Mouse (Mus musculus): ENCODE results near the gene Gbf1. TPM values are rescaled to one million over a fixed set of nuclear protein-coding genes. Genes with fewer than 3 reads are reported as not detected.
A peak's percentile ranks its signal among the peaks of the same experiment; 100 is the strongest.

Gene Gbf1
- polyA plus RNA-seq, 1 experiment from 2014 or later = 65.1 TPM

GRCm38 (mm10) chr19:46326756-46327305 lies 174.5 kb downstream of the Gbf1 start, which contains the start of gene Psd:
Gene Psd (minus strand): TSS chr19:46327156.
- H3K9ac ChIP-seq (replicated peaks; ENCODE audit: low read depth, low read length) = peak within 1 kb of the TSS; percentile 73
- peaks cover 9% of the 10 kb centered on the region for H3K36me3 ChIP-seq (ENCODE audit: control insufficient read depth, insufficient read depth)
- H3K4me3 ChIP-seq (replicated peaks; ENCODE audit: low read length) = peak within 1 kb of the TSS; percentile 77
- under 1% methylated on average over 35 of the region's 35 CpGs for WGBS
- H3K4me2 ChIP-seq (ENCODE audit: low read length) = peak within 1 kb of the TSS; percentile 99
- H3K9me3 ChIP-seq (ENCODE audit: control insufficient read depth, low read length) = no peaks in the 10 kb centered on the region
- H3K27me3 ChIP-seq (replicated peaks; ENCODE audit: control insufficient read depth, insufficient read depth, low read length) = no peaks in the 10 kb centered on the region
- peaks cover 67% of the 10 kb centered on the region for H3K4me1 ChIP-seq (replicated peaks; ENCODE audit: control insufficient read depth, insufficient read depth, low read length)
- ATAC-seq = no peak
- peak within 1 kb of the TSS; percentile 98 for H3K27ac ChIP-seq (ENCODE audit: low read length)

- no peak for ATAC-seq
- Histone ChIP-seq H3K27ac (ENCODE audit: low read length) (peak overlapping the region; percentile 98), H3K4me2 (ENCODE audit: low read length) (peak overlapping the region; percentile 99), H3K4me1 (replicated peaks; ENCODE audit: control insufficient read depth, insufficient read depth, low read length) (peaks cover 59% of the 10 kb centered on the region), H3K9me3 (ENCODE audit: control insufficient read depth, low read length) (no peaks in the 10 kb centered on the region), H3K36me3 (ENCODE audit: control insufficient read depth, insufficient read depth) (peaks cover 9% of the 10 kb centered on the region), H3K4me3 (replicated peaks; ENCODE audit: low read length) (peak overlapping the region; percentile 77), H3K27me3 (replicated peaks; ENCODE audit: control insufficient read depth, insufficient read depth, low read length) (no peaks in the 10 kb centered on the region), H3K9ac (replicated peaks; ENCODE audit: low read depth, low read length) (peak overlapping the region; percentile 70)
- 29% methylated on average over 14 of the region's 14 CpGs for whole genome bisulfite sequencing
Observed at GRCm38 (mm10) chr19:46327531-46328064, 175.3 kb downstream of the Gbf1 start.

DNA sequence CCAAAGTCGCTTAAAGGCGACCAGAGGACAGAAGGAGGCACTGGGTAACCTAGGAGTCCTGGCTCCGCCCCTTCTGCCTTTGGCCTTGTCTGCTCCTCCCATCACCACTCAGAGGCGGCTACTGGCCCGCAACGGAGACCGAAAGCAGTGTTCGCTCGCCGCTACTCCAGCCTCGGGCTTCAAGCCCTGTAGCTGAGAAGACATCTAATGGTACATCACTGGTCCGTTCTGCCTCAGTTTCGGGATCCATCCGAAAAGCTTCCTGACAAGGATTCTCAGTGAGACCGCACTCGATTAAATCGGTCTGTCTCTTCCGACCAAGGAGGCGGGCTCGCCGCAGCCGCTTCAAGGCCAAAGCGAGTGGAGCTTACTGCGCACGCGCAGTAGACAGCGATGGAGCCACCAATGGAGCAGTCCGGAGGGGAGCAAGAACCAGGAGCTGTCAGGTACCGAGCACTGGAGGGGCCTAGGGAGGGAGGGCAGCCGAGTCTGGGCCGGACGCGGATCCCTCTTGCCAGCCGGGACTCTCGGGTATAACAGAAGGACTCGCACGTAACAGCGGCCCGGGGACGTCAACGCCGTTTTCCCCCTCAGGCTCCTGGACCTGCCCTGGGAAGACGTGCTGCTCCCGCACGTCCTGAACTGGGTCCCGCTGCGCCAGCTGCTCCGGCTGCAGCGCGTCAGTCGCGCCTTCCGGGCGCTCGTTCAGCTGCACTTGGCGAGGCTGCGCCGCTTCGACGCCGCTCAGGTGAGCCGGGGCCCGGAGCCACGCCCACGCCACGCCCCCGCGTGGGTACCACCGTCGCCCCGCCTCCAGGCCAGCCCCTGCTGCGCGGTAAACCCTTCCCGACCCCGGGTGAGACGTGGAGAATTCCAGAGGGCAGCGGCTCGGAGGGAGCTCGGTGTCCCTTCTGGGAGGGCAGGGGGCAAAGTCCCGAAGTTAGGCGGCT lies 176.0 kb downstream of the Gbf1 start, which contains the start of gene Fbxl15:
Gene Fbxl15 (plus strand): TSS at position 104 of the 950 bp plus-strand sequence.
- Histone ChIP-seq H3K27me3 (replicated peaks; ENCODE audit: control insufficient read depth, insufficient read depth, low read length) (no peaks in the 10 kb centered on the region), H3K4me1 (replicated peaks; ENCODE audit: control insufficient read depth, insufficient read depth, low read length) (peaks cover 51% of the 10 kb centered on the region), H3K9me3 (ENCODE audit: control insufficient read depth, low read length) (no peaks in the 10 kb centered on the region), H3K9ac (replicated peaks; ENCODE audit: low read depth, low read length) (peak within 1 kb of the TSS; percentile 73), H3K36me3 (ENCODE audit: control insufficient read depth, insufficient read depth) (peaks cover 9% of the 10 kb centered on the region), H3K4me2 (ENCODE audit: low read length) (peak within 1 kb of the TSS; percentile 99), H3K4me3 (replicated peaks; ENCODE audit: low read length) (peak within 1 kb of the TSS; percentile 77), H3K27ac (ENCODE audit: low read length) (peak within 1 kb of the TSS; percentile 98)
- ATAC-seq = peak; percentile 90
- under 1% methylated on average over 80 of the region's 81 CpGs for WGBS

DNA sequence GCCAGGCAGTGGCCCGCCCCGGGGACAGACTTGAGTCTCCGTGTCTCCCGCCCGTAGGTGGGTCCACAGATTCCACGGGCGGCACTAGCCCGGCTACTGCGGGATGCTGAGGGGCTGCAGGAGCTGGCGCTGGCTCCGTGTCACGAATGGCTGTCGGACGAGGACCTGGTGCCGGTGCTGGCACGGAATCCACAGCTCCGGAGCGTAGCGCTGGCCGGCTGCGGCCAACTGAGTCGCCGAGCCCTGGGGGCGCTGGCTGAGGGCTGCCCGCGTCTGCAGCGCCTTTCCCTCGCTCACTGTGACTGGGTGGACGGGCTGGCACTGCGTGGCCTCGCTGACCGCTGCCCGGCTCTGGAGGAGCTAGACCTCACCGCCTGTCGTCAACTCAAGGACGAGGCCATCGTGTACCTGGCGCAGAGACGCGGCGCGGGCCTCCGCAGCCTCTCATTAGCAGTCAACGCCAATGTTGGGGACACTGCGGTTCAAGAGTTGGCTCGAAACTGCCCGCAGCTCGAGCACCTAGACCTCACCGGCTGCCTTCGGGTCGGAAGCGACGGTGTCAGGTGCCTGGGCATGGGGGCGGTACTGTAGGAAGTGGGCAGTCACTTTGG lies 176.8 kb downstream of the Gbf1 start:
- peak overlapping the region; percentile 98 for H3K27ac ChIP-seq (ENCODE audit: low read length)
- H3K9me3 ChIP-seq (ENCODE audit: control insufficient read depth, low read length) = no peaks in the 10 kb centered on the region
- H3K9ac ChIP-seq (replicated peaks; ENCODE audit: low read depth, low read length) = peak overlapping the region; percentile 70
- under 1% methylated on average over 54 of the region's 54 CpGs for WGBS
- peaks cover 48% of the 10 kb centered on the region for H3K4me1 ChIP-seq (replicated peaks; ENCODE audit: control insufficient read depth, insufficient read depth, low read length)
- H3K27me3 ChIP-seq (replicated peaks; ENCODE audit: control insufficient read depth, insufficient read depth, low read length) = no peaks in the 10 kb centered on the region
- peak; percentile 2; the same call in 1 of the 2 replicates for ATAC-seq
- H3K4me2 ChIP-seq (ENCODE audit: low read length) = peak overlapping the region; percentile 99
- peaks cover 9% of the 10 kb centered on the region for H3K36me3 ChIP-seq (ENCODE audit: control insufficient read depth, insufficient read depth)
- H3K4me3 ChIP-seq (replicated peaks; ENCODE audit: low read length) = peak overlapping the region; percentile 77

- H3K36me3 ChIP-seq (ENCODE audit: control insufficient read depth, insufficient read depth) = peaks cover 9% of the 10 kb centered on the region
- H3K4me3 ChIP-seq (replicated peaks; ENCODE audit: low read length) = peak overlapping the region; percentile 7; the same call in 1 of the 2 replicates
- no peak for ATAC-seq
Observed at GRCm38 (mm10) chr19:46329951-46330350, 177.6 kb downstream of the Gbf1 start.

DNA sequence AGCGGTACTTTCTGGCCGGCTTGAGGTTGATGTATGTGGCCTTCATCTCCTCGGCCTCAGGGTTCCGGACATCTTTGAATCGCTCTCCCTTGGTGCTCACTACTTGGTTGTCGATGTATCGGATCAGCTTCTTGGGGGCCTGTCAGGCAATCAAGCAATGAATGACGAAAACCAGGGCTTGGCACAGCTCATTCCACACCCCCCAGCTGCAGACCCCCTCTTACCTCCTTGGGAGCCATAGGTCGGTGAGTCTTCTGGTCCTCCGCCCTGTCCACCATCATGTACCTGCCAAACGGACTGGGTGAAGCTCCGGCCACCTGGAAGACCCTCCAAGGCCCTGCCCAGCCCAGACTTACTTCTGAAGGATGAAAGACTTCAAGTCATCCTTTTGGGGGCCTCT lies 178.4 kb downstream of the Gbf1 start:
- no peaks in the 10 kb centered on the region for H3K9me3 ChIP-seq (ENCODE audit: control insufficient read depth, low read length)
- H3K9ac ChIP-seq (replicated peaks; ENCODE audit: low read depth, low read length) = no peak overlapping the region
- H3K4me1 ChIP-seq (replicated peaks; ENCODE audit: control insufficient read depth, insufficient read depth, low read length) = peaks cover 36% of the 10 kb centered on the region
- no peak overlapping the region for H3K4me3 ChIP-seq (replicated peaks; ENCODE audit: low read length)
- no peak overlapping the region for H3K27ac ChIP-seq (ENCODE audit: low read length)
- ATAC-seq = no peak
- 91% methylated on average over 12 of the region's 12 CpGs for WGBS
- H3K36me3 ChIP-seq (ENCODE audit: control insufficient read depth, insufficient read depth) = peaks cover 9% of the 10 kb centered on the region
- no peaks in the 10 kb centered on the region for H3K27me3 ChIP-seq (replicated peaks; ENCODE audit: control insufficient read depth, insufficient read depth, low read length)
- H3K4me2 ChIP-seq (ENCODE audit: low read length) = no peak overlapping the region

More at GRCm38 (mm10) chr19:46329951-46330350, 177.6 kb downstream of the Gbf1 start:
- no peaks in the 10 kb centered on the region for H3K27me3 ChIP-seq (replicated peaks; ENCODE audit: control insufficient read depth, insufficient read depth, low read length)
- H3K9me3 ChIP-seq (ENCODE audit: control insufficient read depth, low read length) = no peaks in the 10 kb centered on the region
- peak overlapping the region; percentile 99 for H3K4me2 ChIP-seq (ENCODE audit: low read length)
- no peak overlapping the region for H3K9ac ChIP-seq (replicated peaks; ENCODE audit: low read depth, low read length)
- peaks cover 42% of the 10 kb centered on the region for H3K4me1 ChIP-seq (replicated peaks; ENCODE audit: control insufficient read depth, insufficient read depth, low read length)
- no peak overlapping the region for H3K27ac ChIP-seq (ENCODE audit: low read length)
- WGBS = 6% methylated on average over 16 of the region's 16 CpGs

- Histone ChIP-seq H3K4me3 (replicated peaks; ENCODE audit: low read length) (no peak overlapping the region), H3K27ac (ENCODE audit: low read length) (no peak overlapping the region), H3K27me3 (replicated peaks; ENCODE audit: control insufficient read depth, insufficient read depth, low read length) (no peaks in the 10 kb centered on the region), H3K4me2 (ENCODE audit: low read length) (no peak overlapping the region), H3K36me3 (ENCODE audit: control insufficient read depth, insufficient read depth) (peaks cover 9% of the 10 kb centered on the region), H3K9me3 (ENCODE audit: control insufficient read depth, low read length) (no peaks in the 10 kb centered on the region), H3K4me1 (replicated peaks; ENCODE audit: control insufficient read depth, insufficient read depth, low read length) (peaks cover 31% of the 10 kb centered on the region), H3K9ac (replicated peaks; ENCODE audit: low read depth, low read length) (no peak overlapping the region)
- no peak for ATAC-seq
- WGBS = 94% methylated on average over 14 of the region's 14 CpGs
Observed at GRCm38 (mm10) chr19:46331326-46331725, 179.0 kb downstream of the Gbf1 start.

DNA sequence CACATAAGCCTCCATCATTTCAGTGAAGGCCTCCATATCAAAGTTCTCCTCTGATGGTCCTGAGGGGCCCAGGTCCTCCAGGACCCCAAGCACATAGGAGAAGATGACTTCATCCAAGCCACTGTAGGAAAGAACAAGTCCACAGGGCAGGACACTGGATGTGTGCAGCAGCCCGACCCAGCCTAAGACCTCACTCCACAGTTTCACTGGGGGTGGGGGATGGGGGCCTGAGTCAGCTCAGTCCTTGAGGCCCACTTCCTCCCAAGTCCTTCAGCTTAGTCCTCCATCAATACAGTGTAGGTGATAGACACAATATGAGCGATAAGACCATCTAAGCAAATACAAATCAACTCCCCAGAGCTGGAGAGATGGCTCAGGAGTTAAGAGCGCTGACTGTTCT lies 179.6 kb downstream of the Gbf1 start:
- H3K27me3 ChIP-seq (replicated peaks; ENCODE audit: control insufficient read depth, insufficient read depth, low read length) = no peaks in the 10 kb centered on the region
- WGBS = 79% methylated on average over 3 of the region's 3 CpGs
- no peak for ATAC-seq
- H3K27ac ChIP-seq (ENCODE audit: low read length) = no peak overlapping the region
- peaks cover 9% of the 10 kb centered on the region for H3K36me3 ChIP-seq (ENCODE audit: control insufficient read depth, insufficient read depth)
- H3K4me2 ChIP-seq (ENCODE audit: low read length) = no peak overlapping the region
- peaks cover 30% of the 10 kb centered on the region for H3K4me1 ChIP-seq (replicated peaks; ENCODE audit: control insufficient read depth, insufficient read depth, low read length)
- no peak overlapping the region for H3K4me3 ChIP-seq (replicated peaks; ENCODE audit: low read length)
- H3K9ac ChIP-seq (replicated peaks; ENCODE audit: low read depth, low read length) = no peak overlapping the region
- H3K9me3 ChIP-seq (ENCODE audit: control insufficient read depth, low read length) = no peaks in the 10 kb centered on the region

Measured in forebrain, embryonic 16.5 days (tissue).